Mouse (Mus musculus) gastrocnemius, adult 2 months (tissue): ENCODE measurements around the gene 3110082I17Rik. TPM values are rescaled to one million over a fixed set of nuclear protein-coding genes. Genes with fewer than 3 reads are reported as not detected.
"Not testable (repeated sequence)": the region's sequence is repeated elsewhere in the genome, so short reads cannot be mapped to it uniquely, and the experiment has no call there.

ENCODE experiments used
- DNase-seq: peaks from one replicate; pipeline ENCODE4 v3.0.0; 2022
- H3K27ac ChIP-seq: fragments of 200-600 bp; 2 replicates; pipeline ENCODE4 v1.8.1; 2022; ENCODE audit warnings: mild to moderate bottlenecking
- H3K4me3 ChIP-seq: fragments of 200-600 bp; 2 replicates; pipeline ENCODE4 v1.8.1; 2022; ENCODE audit warnings: mild to moderate bottlenecking, moderate library complexity
- CTCF ChIP-seq: fragments of 200-600 bp; IDR thresholded peaks from 2 replicates; pipeline ENCODE4 v1.8.1; 2022; ENCODE audit warnings: antibody characterized with exemption, mild to moderate bottlenecking, moderate library complexity
- intact Hi-C: fragments of 180-260 bp; cut with DNase I; formaldehyde crosslinking; loops from one replicate; pipeline ENCODE4 v1.15.1; 2025
- total RNA-seq, 2 experiments: library from RNA; stranded (reverse); gene quantifications; 2 replicates each; pipeline ENCODE4 v1.2.3; 2021

3110082I17Rik gene
- total RNA-seq, 2 experiments from 2014 or later = 7.9 to 10.3 TPM

GRCm38 (mm10) chr5:139397959-139398753 lies 62.2 kb downstream of the 3110082I17Rik start:
- Histone ChIP-seq H3K27ac (peak overlapping the region; percentile 86), H3K4me3 (no peak overlapping the region)
- intact Hi-C loops = loop anchor here (1.0 kb wide), 2 partner anchors 18 to 34 kb away; no protein-coding TSS in a partner anchor
- peak; percentile 97 for DNase-seq
- peak; percentile 97 for TF ChIP-seq CTCF

DNA sequence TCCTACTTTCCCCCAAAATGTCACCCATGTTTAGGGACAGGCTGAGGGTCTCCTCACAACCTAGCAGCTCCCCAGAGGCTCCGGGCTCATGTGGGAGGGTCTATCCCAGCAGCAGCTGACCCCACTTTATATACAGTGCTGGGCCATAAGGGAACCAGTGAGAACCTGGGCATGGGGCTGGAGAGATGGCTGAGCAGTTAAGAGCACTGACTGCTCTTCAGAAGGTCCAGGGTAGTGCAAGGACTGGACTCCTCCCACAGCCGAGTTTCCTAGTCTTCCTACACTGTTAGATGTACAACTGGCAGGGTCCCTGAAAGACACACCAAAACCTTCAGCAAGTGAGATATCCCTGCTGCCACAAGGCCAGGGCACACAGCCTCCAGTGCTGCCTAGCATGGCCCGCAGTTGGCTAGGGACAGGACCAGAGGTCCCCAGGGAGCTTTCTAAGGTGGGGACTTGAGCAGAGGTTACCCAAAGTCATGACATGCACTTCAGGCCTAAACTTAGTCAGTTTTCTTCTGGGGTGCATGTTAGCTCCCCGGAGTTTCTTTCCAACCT lies 62.9 kb downstream of the 3110082I17Rik start:
- H3K27ac ChIP-seq = peak overlapping the region; percentile 86
- no peak for DNase-seq
- TF ChIP-seq CTCF = no peak
- intact Hi-C loops = no loop called here
- H3K4me3 ChIP-seq = no peak overlapping the region

- TF ChIP-seq CTCF = no peak
- Histone ChIP-seq H3K27ac (peak overlapping the region; percentile 94), H3K4me3 (no peak overlapping the region)
- intact Hi-C loops = no loop called here
- DNase-seq = no peak
Measured at GRCm38 (mm10) chr5:139395528-139395927, 64.8 kb downstream of the 3110082I17Rik start.

GRCm38 (mm10) chr5:139394399-139394798 lies 65.9 kb downstream of the 3110082I17Rik start:
- Histone ChIP-seq H3K27ac (peak overlapping the region; percentile 94), H3K4me3 (no peak overlapping the region)
- TF ChIP-seq CTCF = no peak
- DNase-seq = peak; percentile 27
- intact Hi-C loops = no loop called here

DNA sequence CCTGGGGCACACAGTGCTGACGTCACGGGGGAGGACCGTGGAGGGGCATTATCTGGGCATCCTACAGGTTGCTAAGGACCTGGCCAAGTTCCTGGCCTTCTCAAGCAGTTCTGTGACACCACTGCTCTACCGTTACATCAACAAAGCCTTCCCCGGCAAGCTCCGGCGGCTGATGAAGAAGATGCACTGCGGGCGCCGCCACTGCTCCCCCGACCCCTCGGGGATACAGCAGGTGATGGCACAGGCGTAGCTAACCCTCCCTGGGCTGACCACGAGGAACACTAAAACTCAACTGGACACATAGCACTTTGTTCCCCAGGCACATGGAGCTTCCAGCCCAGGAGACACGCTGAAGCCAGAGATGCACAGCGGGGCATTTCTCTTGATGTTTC lies 67.1 kb downstream of the 3110082I17Rik start:
- no peak for TF ChIP-seq CTCF
- no peak overlapping the region for H3K4me3 ChIP-seq
- DNase-seq = no peak
- intact Hi-C loops = no loop called here
- peak overlapping the region; percentile 94 for H3K27ac ChIP-seq

DNA sequence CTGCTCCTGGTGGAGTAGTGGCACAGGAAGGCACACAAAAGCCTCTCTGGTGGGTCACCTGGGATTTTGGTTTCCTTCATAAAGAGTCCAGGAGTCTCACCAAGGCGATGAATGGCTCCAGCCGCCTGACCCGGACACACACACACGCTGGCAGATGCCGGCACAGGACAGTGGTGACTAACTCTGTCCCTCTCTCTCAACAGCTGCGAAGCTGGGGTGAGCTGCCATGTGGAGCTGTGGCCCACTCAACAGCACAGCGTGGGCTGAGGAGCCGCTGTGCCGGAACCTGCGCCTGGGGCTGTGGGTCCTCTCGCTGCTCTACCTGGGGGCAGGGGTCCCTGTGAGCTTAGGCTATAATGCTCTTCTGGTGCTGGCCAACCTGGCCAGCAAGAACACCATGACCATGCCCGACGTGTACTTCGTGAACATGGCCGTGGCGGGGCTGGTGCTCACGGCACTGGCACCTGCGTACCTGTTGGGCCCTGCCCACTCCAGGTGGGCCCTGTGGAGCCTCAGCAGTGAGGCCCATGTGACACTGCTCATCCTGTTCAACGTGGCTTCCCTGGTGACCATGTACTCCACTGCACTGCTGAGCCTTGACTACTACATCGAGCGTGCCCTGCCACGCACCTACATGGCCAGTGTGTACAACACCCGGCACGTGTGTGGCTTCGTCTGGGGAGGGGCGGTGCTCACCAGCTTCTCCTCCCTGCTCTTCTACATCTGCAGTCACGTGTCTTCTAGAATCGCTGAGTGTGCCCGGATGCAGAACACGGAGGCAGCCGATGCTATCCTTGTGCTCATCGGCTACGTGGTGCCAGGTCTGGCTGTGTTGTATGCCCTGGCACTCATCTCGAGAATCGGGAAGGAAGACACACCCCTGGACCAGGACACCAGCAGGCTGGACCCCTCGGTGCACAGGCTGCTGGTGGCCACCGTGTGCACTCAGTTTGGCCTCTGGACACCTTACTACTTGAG lies 67.8 kb downstream of the 3110082I17Rik start:
- H3K27ac ChIP-seq = peak overlapping the region; percentile 94
- DNase-seq = peak; percentile 46
- intact Hi-C loops = no loop called here
- H3K4me3 ChIP-seq = peak overlapping the region; percentile 60
- TF ChIP-seq CTCF = no peak

DNA sequence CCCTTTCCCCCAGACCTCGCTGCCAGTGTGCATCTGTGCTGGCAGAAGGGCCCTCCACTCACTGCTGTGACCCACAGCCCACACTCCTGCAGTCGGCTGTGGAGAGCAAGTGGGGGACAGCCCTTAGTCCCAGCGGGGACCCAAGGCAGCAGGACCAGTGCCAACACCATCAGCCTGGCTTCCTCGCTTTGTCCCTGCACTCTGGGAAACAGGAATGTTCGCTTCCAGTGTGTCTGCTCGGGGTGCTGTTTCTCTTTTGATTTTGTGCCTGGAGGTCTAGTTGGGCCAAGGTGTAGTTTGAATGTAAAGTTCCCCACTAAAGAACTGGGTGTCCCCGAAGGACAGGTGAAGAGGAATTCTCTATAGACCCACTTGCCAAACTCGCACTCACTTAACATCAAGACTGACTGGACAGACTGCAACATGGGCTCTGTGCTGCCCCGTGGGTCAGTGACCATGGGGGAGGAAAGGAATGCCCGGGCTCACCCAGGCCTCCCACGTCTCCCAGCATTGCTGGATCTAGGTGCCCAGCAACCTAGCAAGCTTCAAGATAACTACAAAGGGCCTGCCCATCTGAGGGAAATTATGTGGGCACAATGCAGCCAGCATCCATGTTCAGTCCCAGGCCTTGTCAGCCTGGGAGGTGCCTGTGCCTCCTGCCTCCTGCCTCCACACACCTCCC lies 68.9 kb downstream of the 3110082I17Rik start:
- no peak for TF ChIP-seq CTCF

GRCm38 (mm10) chr5:139390324-139391119 lies 69.8 kb downstream of the 3110082I17Rik start:
- DNase-seq, intact Hi-C loops: not testable (repeated sequence)
- H3K4me3 ChIP-seq = peak overlapping the region; percentile 60
- peak overlapping the region; percentile 94 for H3K27ac ChIP-seq

More for the DNA sequence above, 68.9 kb downstream of the 3110082I17Rik start:
- H3K27ac ChIP-seq = peak overlapping the region; percentile 94
- H3K4me3 ChIP-seq = peak overlapping the region; percentile 60
- DNase-seq = peak; percentile 58
- intact Hi-C loops = no loop called here

- intact Hi-C loops = no loop called here
- Histone ChIP-seq H3K4me3 (peak overlapping the region; percentile 60), H3K27ac (peak overlapping the region; percentile 94)
- no peak for TF ChIP-seq CTCF
- DNase-seq = peak; percentile 90
Measured at GRCm38 (mm10) chr5:139389676-139390061, 70.7 kb downstream of the 3110082I17Rik start.

DNA sequence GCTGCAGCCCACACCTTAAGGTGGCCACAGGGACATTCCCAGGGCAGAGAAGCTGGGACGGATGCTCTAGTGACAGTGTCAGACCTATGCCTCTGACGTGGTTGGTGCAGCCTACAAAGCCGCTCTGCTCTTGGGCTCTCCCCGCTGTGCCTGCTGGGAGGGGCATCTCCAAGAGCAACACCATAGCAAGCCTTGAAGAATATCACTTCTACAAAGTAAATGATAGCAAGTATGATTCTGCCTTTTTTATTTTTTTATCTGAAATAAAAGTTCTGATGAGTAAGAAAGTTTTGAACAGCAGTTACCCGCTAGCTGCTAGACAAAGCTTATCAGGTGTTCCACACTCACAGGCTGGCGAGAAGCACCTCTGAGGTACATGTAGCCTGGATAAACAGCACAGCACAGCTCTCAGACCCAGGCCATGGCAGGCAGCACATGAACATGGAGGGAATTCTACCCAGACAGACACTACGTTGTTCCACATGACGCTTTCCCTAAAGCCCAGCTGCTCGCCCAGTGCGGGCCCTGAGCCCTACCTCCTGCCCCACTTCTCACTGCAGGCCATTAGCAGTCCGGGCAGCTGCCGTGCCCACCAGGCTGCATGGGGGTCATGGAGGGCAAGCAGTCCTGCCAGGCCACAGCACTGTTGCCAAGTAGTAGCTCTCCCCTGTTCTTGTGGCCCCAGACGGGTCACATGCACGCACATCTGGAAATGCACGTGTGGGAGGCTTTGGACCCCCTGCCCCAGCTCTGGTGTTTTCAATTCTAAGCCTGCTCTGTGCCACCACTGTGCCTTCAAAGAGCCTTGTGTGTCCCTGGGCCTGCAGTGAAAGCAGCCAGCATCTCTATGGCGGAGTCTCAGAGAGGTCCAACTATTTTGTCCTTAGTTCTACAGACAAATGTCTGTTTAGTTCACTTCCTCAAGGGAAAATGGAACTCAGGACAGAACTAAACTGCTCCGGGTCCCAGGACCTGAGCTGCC lies 71.3 kb downstream of the 3110082I17Rik start:
- no peak for TF ChIP-seq CTCF
- Histone ChIP-seq H3K4me3 (peak overlapping the region; percentile 60), H3K27ac (peak overlapping the region; percentile 94)
- intact Hi-C loops = no loop called here
- DNase-seq = peak; percentile 72
